Mouse (Mus musculus): ENCODE data around the gene Ffar2. TPM values are rescaled to one million over a fixed set of nuclear protein-coding genes. Genes with fewer than 3 reads are reported as not detected.
A peak's percentile ranks its signal among the peaks of the same experiment; 100 is the strongest.

Ffar2 gene
- polyA plus RNA-seq (2015; fragmentation: Nextera tagmentation; extraction: Ambion mirVana): 0.21 TPM in 1 of 2 replicates, not detected in the other

DNA sequence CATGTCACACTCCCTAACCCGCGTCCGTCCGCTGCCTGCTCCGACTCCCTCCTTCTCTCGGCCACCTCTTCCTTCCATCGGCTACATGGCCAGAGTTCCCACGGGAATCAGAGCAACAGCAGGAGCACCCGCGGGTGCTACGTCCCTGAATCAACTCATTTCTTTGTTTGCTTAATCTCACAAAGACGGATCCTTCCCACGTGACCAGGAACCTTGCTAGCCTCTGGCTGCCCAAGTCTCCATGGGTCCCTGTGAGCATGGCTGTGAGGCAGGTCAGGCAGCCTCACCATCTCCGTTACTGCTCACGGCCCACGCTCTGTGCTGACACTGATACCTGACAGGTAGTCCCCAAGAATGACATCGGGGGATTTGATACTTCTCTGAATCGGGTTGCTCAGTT is at the start of gene Ffar2:
Gene Ffar2 (minus strand): TSS at position 101 of the 400 bp plus-strand sequence.
- H3K27ac ChIP-seq (replicated peaks): no peak within 1 kb of the TSS
- ATAC-seq (ENCODE audit: low FRiP score, low read depth): no peak
- no peaks in the 10 kb centered on the region for H3K4me1 ChIP-seq (replicated peaks)
- WGBS: 93% methylated on average over 18 of the region's 18 CpGs
- H3K4me2 ChIP-seq: no peak within 1 kb of the TSS
- H3K9ac ChIP-seq: no peak within 1 kb of the TSS
- no peaks in the 10 kb centered on the region for H3K9me3 ChIP-seq
- no peaks in the 10 kb centered on the region for H3K36me3 ChIP-seq
- H3K4me3 ChIP-seq: no peak within 1 kb of the TSS
- H3K27me3 ChIP-seq: no peaks in the 10 kb centered on the region

DNA sequence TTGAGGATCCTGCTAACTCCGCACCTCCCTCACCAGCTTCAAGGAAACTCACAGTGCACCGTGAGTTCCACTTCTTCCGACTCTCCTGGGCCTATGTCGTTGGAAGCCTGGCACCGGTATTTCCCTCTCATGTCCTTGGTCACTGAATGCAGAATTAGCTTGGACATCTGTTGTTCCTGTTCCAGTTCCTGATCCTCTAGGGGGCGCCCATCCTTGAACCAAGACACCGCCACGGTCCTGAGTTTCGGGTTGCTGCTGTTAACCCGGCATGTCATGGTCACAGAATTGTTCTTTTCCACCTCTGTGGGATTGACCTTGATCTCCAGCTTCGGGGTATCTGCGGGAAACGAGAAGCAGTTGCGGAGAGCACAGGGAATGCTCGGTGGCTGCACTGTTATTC is 49.5 kb upstream of the Ffar2 start:
- H3K9ac ChIP-seq: no peak overlapping the region
- no peak overlapping the region for H3K27ac ChIP-seq (replicated peaks)
- no peaks in the 10 kb centered on the region for H3K27me3 ChIP-seq
- H3K4me1 ChIP-seq (replicated peaks): no peaks in the 10 kb centered on the region
- H3K4me3 ChIP-seq: peak overlapping the region; percentile 13; the same call in 1 of the 2 replicates
- peak overlapping the region; percentile 44 for H3K4me2 ChIP-seq
- WGBS: 19% methylated on average over 15 of the region's 15 CpGs
- no peak for ATAC-seq (ENCODE audit: low FRiP score, low read depth)
- H3K9me3 ChIP-seq: no peaks in the 10 kb centered on the region
- no peaks in the 10 kb centered on the region for H3K36me3 ChIP-seq

DNA sequence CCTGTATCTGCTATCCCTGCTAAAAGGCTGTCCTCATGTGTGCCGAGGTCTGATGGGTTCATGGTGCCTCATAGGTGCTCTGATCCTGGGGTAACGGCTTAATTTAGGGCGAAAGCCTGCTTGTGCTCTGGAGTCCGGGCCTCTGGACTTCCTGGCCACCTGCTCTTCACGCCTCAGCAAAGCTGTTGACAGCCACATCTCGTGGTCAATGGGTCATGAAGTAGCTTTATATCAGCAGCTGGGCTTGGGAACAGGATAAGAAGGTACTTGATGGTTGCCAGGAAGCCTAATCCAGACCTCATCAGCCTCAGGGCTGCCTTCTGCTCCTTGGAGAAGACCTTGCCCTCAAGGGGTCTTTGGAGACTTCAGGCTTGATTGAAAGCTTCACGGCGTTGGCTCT is 39.8 kb upstream of the Ffar2 start:
- Histone ChIP-seq H3K27me3 (no peaks in the 10 kb centered on the region), H3K9me3 (no peaks in the 10 kb centered on the region), H3K4me1 (replicated peaks) (no peaks in the 10 kb centered on the region), H3K4me3 (no peak overlapping the region), H3K27ac (replicated peaks) (no peak overlapping the region), H3K4me2 (no peak overlapping the region), H3K36me3 (no peaks in the 10 kb centered on the region), H3K9ac (no peak overlapping the region)
- no peak for ATAC-seq (ENCODE audit: low FRiP score, low read depth)
- 70% methylated on average over 8 of the region's 8 CpGs for WGBS

DNA sequence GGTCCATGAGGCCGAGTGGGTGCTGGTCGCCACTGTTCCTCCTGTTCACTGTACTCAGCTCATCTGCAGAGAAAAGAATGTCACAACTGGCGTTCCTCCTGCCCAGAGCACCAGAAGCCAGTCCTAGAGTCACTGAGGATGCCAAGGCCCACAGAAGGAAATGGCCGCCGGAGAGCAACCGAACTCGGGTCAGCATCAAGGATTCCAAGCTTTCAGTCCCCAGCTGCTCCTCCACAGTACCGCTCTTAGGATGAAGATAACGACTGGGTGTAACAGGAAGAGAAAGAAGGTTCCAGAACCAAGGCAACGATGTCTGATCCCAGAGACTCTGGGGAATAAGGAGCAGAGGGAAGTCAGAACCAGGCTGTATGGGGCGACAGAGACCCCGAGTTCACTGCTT is 37.9 kb upstream of the Ffar2 start, which contains the start of gene Ffar1:
Gene Ffar1 (minus strand): TSS at position 101 of the 400 bp plus-strand sequence.
- Histone ChIP-seq H3K36me3 (no peaks in the 10 kb centered on the region), H3K9me3 (no peaks in the 10 kb centered on the region), H3K27me3 (no peaks in the 10 kb centered on the region), H3K4me1 (replicated peaks) (no peaks in the 10 kb centered on the region), H3K27ac (replicated peaks) (no peak within 1 kb of the TSS), H3K9ac (no peak within 1 kb of the TSS), H3K4me3 (no peak within 1 kb of the TSS), H3K4me2 (no peak within 1 kb of the TSS)
- WGBS: 90% methylated on average over 12 of the region's 12 CpGs
- ATAC-seq (ENCODE audit: low FRiP score, low read depth): no peak

DNA sequence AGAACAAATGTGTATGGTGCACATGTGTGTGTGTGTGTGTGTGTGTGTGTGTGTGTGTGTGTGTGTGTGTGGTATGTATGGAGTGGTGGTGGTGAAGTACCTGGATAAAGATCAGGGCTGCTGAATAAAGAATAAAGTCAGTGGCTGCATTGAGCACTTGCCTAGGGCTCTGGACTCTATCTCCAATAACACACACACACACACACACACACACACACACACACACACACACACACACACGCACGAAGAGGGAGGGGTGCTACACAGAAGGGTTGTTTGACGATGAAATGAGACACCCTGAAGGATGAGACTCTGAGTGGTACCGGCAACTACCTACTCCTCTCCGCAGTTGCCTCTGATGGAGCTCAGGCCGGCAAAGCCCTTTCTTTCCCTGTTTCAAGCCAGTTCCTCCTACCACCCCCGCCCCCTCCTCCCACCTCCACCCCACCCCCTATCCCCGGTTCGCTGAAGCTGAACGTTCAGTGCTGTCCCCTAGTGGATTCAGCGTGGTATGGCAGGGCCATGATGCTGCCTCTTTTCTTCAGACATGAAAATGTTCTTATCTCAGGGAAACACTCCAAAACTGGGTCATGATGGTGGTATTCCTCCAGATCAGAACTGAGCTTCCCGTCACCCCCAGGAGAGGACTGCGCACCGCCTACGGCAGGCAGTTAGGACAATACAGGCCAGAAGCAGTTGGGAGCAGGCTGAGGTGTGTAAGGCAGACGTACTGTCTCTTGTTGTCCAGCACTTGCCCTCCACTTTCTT is 36.2 kb upstream of the Ffar2 start:
- no peaks in the 10 kb centered on the region for H3K4me1 ChIP-seq (replicated peaks)
- no peaks in the 10 kb centered on the region for H3K27me3 ChIP-seq
- 8% methylated on average over 14 of the region's 16 CpGs for WGBS
- H3K4me2 ChIP-seq: peak overlapping the region; percentile 54
- no peak overlapping the region for H3K27ac ChIP-seq (replicated peaks)
- H3K36me3 ChIP-seq: no peaks in the 10 kb centered on the region
- H3K9me3 ChIP-seq: no peaks in the 10 kb centered on the region
- H3K4me3 ChIP-seq: peak overlapping the region; percentile 32
- H3K9ac ChIP-seq: no peak overlapping the region
- peak; percentile 75 for ATAC-seq (ENCODE audit: low FRiP score, low read depth)

DNA sequence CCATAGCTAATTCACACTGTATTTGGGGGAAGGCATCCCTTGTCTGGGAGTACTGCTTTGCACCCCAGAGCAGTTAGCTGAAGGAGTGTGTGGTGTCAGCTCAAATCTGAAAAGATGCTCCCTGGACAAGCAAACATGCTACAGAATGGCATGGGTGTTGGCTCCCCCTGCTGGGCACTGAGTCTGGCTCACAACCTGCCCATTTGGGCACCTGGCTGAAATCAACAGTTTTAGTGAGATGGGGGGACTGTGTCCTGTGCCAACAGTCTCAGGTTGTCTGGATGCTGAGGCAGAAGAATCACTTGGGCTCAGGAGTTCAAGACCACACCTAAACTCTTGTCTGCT is 35.7 kb upstream of the Ffar2 start:
- H3K4me2 ChIP-seq: peak overlapping the region; percentile 54; the same call in 1 of the 2 replicates
- H3K4me3 ChIP-seq: no peak overlapping the region
- no peaks in the 10 kb centered on the region for H3K27me3 ChIP-seq
- ATAC-seq (ENCODE audit: low FRiP score, low read depth): peak; percentile 66
- no peaks in the 10 kb centered on the region for H3K36me3 ChIP-seq
- no peak overlapping the region for H3K9ac ChIP-seq
- no peaks in the 10 kb centered on the region for H3K4me1 ChIP-seq (replicated peaks)
- H3K27ac ChIP-seq (replicated peaks): no peak overlapping the region
- no peaks in the 10 kb centered on the region for H3K9me3 ChIP-seq

DNA sequence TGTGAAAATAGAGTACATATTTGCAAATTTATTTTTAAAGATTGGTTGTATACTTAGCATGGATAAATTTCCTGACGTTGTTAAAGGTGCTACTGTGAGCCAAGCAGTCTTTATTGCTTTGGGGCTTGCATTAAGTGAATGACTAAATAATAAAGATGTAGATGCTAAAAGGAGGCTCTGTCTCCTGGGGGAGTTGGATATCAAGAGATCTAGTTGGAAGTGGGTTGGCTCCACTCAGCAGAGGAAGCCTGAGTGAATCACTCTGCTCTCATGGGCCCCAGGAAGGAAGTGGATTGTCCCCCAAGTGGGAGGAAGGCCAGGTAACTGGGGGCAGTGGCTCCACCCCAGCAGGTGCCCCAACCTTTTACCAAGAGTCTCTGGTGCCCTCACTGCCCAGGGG is 34.2 kb upstream of the Ffar2 start:
- no peak overlapping the region for H3K4me3 ChIP-seq
- H3K9ac ChIP-seq: no peak overlapping the region
- no peak overlapping the region for H3K27ac ChIP-seq (replicated peaks)
- H3K4me2 ChIP-seq: no peak overlapping the region
- no peaks in the 10 kb centered on the region for H3K36me3 ChIP-seq
- 74% methylated on average over 1 of the region's 1 CpGs for WGBS
- H3K9me3 ChIP-seq: no peaks in the 10 kb centered on the region
- H3K27me3 ChIP-seq: no peaks in the 10 kb centered on the region
- no peak for ATAC-seq (ENCODE audit: low FRiP score, low read depth)
- H3K4me1 ChIP-seq (replicated peaks): no peaks in the 10 kb centered on the region

DNA sequence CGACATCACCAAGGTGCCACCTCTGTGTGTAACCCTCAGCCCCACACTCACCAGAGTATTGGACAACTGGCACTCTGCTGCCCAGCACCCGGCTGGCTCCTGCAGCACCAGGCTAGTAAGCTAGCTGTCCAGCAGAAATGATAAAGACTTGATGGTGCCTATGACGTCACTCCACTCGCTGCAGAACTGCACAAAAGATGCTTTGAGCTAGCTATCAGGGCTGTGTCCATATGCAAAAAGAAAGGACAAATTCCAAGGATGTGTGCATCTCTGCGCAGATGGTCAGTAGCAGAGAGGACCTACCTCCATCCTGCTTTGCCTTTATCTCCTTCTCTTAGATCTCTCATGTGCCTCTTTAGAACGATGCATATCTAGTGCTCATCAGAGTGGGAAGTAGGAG is 32.5 kb upstream of the Ffar2 start, which contains the start of gene Ffar3:
Gene Ffar3 (minus strand): TSS at position 101 of the 400 bp plus-strand sequence.
- 82% methylated on average over 6 of the region's 6 CpGs for WGBS
- ATAC-seq (ENCODE audit: low FRiP score, low read depth): no peak

DNA sequence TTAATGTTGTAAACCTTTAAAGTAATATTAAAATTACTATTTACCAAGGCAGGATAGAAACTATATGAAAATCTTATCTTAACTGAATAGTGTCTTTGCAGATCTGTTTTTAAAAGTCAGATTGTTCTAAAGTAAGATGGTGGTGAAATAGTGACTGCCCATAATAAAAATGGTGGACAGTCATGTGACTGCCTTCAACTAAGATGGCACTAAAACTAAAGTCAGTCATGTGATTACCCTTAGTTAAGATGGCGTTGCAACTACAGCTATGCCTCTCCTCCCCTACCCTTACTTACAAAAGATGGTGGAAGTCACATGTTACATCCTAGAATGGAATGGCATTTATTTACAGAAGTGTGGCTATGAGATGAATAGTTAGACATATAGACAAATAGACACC is 27.8 kb upstream of the Ffar2 start:
- Histone ChIP-seq H3K27ac (replicated peaks) (no peak overlapping the region), H3K4me2 (no peak overlapping the region), H3K36me3 (no peaks in the 10 kb centered on the region), H3K27me3 (no peaks in the 10 kb centered on the region), H3K9ac (no peak overlapping the region), H3K4me1 (replicated peaks) (no peaks in the 10 kb centered on the region), H3K4me3 (no peak overlapping the region), H3K9me3 (no peaks in the 10 kb centered on the region)
- 84% methylated on average over 1 of the region's 1 CpGs for WGBS
- ATAC-seq (ENCODE audit: low FRiP score, low read depth): no peak

More for the DNA sequence above, 32.5 kb upstream of the Ffar2 start, which contains the start of gene Ffar3:
- Histone ChIP-seq H3K4me1 (replicated peaks) (no peaks in the 10 kb centered on the region), H3K27ac (replicated peaks) (no peak within 1 kb of the TSS), H3K4me3 (no peak within 1 kb of the TSS), H3K36me3 (no peaks in the 10 kb centered on the region), H3K9ac (no peak within 1 kb of the TSS), H3K27me3 (no peaks in the 10 kb centered on the region), H3K4me2 (no peak within 1 kb of the TSS), H3K9me3 (no peaks in the 10 kb centered on the region)

DNA sequence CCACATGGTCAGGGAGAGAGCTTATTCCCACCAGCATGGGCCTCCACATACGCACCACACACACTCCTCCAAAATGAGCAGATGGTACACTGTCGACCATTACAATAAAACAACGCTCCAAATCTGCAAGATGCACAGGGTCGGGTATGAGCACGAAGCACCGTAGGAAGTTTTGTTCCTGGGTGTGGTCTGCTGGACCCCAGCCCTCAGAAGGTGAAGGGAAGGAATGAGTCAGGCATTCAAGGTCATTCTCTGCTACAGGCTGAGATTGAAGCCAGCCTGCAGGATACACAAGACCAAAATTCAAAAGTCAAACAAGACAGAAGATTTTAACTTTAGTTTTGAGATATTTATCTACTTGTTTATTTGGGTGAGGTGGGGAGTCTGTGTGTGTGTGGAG is 24.4 kb upstream of the Ffar2 start:
- H3K4me3 ChIP-seq: no peak overlapping the region
- no peaks in the 10 kb centered on the region for H3K27me3 ChIP-seq
- no peak for ATAC-seq (ENCODE audit: low FRiP score, low read depth)
- H3K4me2 ChIP-seq: no peak overlapping the region
- no peaks in the 10 kb centered on the region for H3K36me3 ChIP-seq
- no peak overlapping the region for H3K27ac ChIP-seq (replicated peaks)
- no peak overlapping the region for H3K9ac ChIP-seq
- WGBS: 66% methylated on average over 6 of the region's 6 CpGs
- H3K9me3 ChIP-seq: no peaks in the 10 kb centered on the region
- H3K4me1 ChIP-seq (replicated peaks): peaks cover 5% of the 10 kb centered on the region; the same call in 1 of the 2 replicates

DNA sequence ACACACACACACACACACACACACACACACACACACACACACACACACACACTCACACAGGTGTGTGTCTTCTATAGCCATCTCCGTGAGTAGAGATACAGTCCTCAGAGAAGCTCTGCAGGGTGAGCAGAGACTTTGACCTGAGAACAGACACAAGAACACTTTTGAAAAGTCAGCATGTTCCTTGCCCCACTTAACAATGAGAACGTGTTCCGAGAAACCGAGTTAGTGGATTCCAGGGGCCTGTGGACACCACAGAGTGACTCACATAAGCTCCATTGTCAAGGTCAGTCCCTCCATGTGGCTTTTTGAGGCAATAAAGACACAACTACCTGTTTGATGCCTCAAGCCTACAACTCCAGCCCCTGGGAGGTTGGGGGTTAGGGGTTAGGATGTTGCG is 23.8 kb upstream of the Ffar2 start:
- Histone ChIP-seq H3K4me3 (no peak overlapping the region), H3K4me2 (no peak overlapping the region), H3K4me1 (replicated peaks) (peaks cover 5% of the 10 kb centered on the region; the same call in 1 of the 2 replicates), H3K9me3 (no peaks in the 10 kb centered on the region), H3K27me3 (no peaks in the 10 kb centered on the region), H3K27ac (replicated peaks) (no peak overlapping the region), H3K9ac (no peak overlapping the region), H3K36me3 (no peaks in the 10 kb centered on the region)
- 87% methylated on average over 5 of the region's 5 CpGs for WGBS
- ATAC-seq (ENCODE audit: low FRiP score, low read depth): no peak

DNA sequence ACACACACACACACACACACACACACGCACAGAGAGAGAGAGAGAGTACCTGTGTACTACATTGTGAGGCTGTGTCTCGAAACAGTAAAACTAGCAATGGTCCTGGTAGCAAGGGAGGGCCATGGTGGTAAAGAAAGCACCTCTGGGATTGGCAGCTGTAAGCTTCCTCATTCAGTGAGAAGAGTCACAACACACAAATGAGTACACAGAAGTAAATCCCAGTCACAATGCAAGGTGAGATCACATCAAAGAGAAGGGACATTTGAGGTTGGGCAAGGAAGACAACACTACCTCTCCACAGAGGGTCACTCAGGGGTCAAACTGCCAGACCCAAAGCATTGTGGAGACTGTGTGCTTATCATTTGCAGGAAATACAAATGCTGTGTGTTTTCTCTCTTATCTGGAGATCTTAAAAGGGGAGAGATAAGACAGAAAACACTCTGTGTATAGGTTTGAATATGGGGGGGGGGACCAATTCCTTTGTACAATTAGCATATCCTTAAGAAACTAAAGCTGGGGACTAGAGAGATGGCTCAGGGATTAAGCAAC is 23.0 kb upstream of the Ffar2 start:
- Histone ChIP-seq H3K27ac (replicated peaks) (no peak overlapping the region), H3K9me3 (no peaks in the 10 kb centered on the region), H3K4me2 (no peak overlapping the region), H3K9ac (no peak overlapping the region), H3K27me3 (no peaks in the 10 kb centered on the region), H3K4me3 (no peak overlapping the region), H3K4me1 (replicated peaks) (peaks cover 5% of the 10 kb centered on the region; the same call in 1 of the 2 replicates), H3K36me3 (no peaks in the 10 kb centered on the region)
- WGBS: 82% methylated on average over 2 of the region's 2 CpGs
- ATAC-seq (ENCODE audit: low FRiP score, low read depth): no peak

All from hindbrain, embryonic 15.5 days (tissue).